Mouse (Mus musculus) lung, postnatal 10 days (tissue): ENCODE data around the gene Tra2a.
"Not testable (repeated sequence)": the region's sequence is repeated elsewhere in the genome, so short reads cannot be mapped to it uniquely, and the experiment has no call there.

Experiments used
- DNase-seq: peaks from one replicate; pipeline ENCODE4 v3.0.0; 2021

Tra2a gene

DNA sequence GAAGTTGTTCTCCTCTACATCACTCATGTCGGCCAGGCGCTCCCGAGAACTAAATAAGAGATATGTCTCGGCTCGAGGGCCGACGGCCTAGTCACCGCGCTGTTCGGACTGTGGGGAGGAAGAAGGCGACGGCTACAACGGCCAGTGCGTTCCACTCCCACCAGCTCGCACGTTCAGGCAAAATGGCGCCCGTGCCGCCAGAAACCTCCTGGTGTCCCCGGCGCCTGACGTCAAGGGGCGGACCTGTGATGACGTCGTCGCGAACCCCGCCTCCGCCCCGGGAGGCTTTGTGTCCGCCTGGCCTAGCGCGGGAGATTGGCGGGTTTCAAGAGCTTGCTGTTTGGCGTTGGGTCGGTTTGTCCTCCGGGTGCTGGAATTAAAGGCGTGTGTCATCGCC, at the start of gene Tra2a:
Tra2a (minus strand) TSS at position 187 of the 397 bp plus-strand sequence.
- DNase-seq = peak; percentile 98

DNA sequence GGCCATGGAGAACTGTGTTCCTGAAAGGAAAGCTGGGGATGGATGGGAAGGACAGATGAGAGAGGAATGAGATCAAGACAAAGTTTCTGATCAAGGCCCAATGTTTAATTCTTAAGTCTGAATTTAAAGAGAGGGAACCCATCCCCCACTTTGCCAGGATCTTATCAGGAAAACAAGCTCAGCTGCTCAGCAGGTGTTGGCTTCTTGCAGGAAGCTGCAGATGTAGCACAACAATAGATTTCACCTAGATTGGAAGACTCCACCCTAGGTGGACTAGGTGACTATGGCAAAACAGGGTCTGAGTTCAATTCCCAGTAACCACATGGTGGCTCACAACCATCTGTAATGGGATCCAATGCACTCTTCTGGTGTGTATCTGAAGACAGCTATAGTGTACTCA, 34.5 kb upstream of the Tra2a start:
- no peak for DNase-seq

DNA sequence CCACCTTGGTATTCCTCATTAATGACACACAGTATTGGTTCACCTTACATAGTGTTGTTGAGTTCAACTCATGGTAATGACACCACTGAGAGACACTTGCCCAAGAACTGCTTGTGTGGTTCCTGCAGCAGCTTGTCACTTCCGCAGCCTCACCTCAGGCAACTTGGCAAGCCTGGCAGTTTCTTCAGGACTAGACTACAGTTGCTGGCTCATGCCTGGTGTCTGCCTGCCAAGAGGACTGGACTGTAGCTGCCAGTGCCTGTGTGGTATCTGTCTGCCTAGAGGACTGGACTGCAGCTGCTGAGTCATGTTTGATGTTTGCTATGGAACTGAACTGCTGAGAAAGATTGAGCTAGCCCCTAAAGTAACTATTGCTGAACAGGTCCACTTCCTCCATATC, 18.3 kb upstream of the Tra2a start:
- DNase-seq = no peak

DNA sequence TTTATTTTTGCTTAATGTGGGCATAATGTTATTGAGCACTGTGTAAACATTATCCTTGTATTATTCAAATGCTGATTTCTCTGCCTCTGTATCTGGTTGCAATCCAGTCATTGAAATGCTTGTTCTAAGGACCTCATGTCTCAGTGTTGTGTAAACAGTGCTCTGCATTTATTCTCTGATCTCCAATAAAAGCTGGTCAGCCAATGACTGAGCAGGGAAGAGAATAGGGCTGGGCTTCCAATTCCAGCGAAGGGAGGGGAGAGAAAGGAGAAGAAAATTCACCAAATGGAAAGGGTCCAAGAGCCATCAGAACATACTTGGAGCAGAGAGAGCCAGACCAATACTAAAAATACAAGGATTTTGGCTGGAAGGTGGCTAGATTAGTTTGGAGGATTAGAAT, 17.1 kb upstream of the Tra2a start:
- DNase-seq = no peak

DNA sequence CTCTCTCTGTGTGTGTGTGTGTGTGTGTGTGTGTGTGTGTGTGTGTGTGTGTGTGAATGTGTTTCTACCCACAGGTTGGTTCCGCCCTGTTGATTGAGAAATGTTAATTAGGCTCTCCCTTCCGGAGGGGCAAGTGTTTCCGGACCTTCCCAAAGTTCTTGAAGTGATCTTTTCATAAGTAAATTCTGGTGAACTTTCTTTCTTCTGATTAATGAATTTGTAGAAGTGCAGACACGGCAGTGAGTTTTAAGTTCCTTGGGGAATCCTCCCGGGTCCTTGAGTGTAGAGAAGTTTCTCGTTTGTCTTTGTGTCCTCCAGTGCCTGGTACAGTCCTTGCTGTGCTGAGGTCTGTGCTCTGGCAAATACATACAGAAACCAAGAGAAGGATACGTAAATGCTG, 11.5 kb upstream of the Tra2a start:
- no peak for DNase-seq

DNA sequence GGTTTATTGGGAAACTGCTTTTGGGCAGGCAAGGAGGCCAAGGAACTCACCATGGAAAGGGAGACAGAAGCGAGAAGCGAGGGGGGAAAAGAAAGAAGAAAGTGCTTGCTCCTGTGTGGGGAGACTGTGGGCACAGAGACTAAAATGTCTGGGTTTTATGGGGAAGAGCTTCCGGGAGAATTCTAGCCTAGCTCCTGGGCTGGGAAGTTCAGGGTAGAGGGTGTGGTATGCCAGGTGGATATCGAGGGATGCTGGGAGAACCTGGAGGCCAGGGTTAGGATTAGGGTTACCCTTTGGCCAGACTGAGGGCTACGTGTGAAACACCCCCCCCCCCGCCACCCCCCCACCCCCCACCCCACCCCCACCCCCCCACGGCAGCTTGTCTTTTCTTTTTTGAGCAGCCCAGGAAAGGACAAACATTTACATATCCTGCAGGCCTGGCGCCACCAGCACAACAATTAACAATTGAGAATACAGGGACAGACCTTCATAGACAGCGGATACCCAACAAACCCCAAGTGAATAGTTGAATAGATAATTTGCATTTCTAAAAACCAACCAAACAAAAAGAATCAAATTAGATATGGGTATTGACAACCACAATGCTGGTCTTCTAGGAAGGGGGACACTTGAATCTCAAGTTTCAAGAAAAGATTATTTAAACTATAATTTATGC, 10.7 kb upstream of the Tra2a start:
- no peak for DNase-seq

DNA sequence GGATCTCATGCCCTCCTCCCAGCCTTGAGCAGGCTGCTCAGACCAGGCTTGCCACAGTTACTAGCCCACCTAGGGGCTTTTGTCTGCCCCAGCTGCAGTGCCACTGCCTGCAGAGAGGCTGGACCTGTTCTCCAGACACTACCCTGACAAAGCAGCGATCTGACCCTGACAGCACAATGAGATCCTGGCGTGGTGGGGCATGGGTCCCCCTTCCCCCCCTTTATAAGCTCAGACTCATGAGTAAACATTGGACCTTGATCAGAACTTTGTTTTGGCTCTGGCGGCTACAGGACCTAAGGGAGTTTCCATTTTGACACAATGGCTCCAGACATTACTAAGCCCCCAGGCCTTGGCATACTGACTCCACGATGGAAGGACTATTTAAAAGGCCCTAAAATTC, 10.1 kb upstream of the Tra2a start:
- no peak for DNase-seq

DNA sequence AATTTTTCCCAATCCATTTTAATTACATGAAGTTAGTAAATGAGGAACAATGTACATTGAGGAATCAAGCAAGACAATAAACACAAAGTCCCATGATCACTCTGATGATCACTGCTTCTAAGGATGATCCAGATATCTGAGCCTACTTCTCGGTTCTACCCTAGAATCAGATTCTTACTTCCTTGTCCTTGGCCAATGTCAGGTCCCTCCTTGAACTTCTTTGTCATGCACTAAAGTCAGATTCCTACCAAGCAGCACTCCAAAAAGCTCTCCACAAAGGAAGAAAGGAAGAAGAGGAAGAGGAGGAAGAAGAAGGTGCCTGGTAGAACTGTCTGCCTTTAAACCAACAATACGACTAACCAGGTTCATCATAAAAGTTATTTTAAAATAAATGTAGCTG, 9.0 kb upstream of the Tra2a start:
- no peak for DNase-seq

DNA sequence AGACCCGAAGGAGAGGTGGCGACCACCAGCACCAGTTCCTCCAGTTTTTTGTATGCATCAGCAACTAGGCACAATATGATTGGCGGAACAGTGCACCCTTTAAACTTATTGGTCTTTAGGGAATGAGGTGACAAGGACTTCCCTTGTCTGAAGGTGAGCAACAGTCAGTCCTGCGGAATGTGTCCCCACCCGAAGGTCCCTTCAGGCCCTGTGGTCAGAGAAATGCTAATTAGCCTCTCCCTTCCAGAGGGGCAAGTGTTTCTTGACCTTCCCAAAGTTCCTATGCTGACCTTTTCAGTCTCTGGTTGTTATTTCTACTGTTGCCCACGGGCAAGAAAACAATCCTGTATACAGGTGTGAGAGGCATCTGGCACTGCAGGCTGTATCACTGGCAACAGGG, 8.0 kb upstream of the Tra2a start:
- no peak for DNase-seq

DNA sequence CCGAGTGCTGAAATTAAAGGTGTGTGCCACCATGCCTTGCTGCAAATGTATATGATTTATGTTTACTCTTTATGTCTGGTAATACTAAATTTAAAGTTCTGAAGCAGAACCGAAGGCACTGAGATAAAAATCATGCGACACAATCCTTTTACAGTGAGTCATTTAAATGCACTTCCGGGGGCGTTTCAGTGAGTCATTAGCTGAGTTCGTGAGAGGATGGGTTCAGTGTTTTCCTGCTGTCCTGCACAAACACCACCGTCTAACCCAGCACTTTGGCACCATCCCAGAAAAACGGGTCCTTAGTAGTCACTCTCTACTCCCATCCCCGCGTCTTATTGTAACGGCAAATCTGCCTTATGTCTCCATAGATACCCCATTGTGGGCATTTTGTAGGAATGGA, 6.1 kb upstream of the Tra2a start:
- DNase-seq = no peak

DNA sequence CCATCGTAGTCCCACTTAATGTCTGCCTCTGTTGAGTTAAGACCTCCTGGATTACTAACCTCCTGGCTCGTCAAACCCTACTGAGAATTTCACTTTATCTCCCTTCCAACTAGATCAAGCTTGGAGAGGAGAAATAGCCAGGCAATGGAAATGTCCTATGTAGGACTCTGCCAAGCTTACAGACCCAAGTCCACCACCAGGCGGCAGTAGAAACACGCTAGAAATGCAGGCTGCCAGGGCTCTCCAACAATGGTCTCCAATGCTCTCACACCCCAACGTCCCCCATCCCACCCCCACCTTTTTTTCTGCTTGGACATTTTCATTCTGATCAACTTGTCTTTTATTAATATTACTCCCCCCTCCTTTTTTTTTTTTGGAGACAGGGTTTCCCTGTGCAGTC, 5.4 kb upstream of the Tra2a start:
- DNase-seq = peak; percentile 88

DNA sequence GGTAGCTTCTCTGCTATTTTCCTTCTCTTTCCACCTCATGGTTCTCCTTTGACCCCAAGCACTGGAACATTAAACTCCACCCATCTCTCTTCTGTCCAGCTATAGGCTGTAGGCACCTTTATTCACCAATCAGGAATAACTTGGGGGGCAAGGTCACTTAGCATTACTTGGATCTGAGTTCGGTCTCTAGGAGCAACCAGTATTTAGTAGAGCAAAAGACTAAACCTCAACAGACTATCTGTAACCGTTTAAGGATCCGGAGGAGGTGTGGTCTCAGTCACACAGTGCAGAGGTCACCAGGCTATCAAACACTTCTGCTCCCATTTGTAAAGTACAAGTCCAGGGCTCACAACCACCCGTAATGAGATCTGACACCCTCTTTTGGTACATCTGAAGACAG, 3.9 kb upstream of the Tra2a start:
- DNase-seq = no peak

DNA sequence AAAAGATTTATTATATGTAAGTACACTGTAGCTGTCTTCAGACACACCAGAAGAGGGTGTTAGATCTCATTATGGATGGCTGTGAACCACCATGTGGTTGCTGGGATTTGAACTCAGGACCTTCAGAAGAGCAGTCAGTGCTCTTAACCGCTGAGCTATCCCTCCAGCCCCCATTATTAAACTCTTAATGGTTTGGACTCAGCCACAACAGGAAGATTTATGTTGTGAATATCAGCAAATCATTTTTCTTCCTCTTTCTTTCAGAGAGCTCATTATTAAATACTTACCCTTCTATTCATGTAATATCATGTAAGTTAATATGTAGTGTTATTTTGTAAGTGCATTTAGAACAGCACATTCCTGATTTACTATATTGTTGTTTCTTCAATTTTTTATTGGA, 1.4 kb upstream of the Tra2a start:
- not testable (repeated sequence) for DNase-seq

DNA sequence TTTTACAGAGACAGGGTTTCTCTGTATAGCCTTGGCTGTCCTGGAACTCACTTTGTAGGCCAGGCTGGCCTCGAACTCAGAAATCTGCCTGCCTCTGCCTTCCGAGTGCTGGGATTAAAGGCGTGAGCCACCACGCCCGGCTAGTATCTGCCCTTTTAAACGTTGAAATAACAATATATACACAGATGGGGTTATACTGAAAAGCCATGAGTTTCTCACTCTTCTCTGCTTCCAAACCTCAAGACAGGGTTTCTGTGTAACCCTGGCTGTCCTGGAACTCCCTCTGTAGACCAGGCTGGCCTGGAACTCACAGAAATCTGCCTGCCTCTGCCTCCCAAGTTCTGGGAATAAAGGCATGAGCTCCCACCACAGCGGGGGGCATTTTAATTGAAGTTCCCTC, 613 bp upstream of the Tra2a start:
- not testable (repeated sequence) for DNase-seq

DNA sequence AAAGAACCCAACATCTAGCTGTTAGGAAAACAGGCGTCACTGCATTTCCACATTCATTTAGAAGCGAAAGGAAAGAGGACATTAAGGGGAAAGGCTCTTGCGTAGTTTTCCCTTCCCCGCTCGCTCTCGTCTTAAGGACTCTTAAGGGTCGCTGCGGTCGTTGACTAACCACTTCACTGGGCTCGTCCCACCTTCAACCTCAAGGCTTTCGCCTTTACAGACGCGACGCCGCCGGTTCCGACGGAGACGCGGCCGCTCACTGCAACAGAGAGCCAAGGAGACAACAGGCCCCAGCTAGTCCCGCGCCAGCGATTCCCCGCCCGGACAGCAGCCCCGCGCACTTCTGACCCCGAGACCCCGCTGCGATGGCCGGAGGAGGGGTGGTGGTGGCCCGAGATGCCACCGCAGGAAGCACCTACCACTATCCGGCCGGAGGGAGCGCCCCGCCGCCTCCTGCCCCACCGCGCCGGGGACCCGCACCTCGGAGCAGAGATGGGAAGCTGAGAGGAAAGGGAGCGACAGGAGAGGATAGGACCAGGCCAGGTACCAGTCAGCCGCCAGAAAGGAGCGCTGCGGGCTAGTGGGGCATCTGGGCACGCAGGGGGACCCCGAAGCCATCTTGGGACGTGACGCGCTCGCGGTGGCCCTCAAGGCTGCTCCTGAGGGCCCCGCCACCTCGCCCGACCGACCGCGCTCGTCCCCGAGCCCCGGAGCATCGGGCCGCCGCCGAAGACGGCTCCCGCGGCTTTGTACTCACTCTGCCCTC, 569 bp downstream of the Tra2a start:
- DNase-seq = peak; percentile 73

DNA sequence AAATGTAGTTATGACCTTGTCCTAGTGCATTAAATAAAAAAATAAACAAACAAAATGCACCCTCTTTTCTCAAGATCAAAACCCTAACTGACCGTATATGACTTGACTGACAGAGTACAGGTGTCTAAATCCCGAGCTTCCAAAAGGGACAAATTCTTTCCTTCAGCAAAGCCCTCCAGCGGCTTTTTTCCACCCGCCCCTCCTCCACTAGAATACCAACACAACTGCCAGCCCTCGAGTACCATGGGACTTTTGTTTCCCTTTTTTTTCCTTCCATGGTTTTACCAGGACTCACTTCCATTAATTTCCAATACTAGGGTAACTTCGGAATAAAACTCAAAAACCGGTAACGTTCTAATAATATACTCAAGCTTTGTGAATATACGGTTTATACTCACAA, 1.4 kb downstream of the Tra2a start:
- peak; percentile 32 for DNase-seq

DNA sequence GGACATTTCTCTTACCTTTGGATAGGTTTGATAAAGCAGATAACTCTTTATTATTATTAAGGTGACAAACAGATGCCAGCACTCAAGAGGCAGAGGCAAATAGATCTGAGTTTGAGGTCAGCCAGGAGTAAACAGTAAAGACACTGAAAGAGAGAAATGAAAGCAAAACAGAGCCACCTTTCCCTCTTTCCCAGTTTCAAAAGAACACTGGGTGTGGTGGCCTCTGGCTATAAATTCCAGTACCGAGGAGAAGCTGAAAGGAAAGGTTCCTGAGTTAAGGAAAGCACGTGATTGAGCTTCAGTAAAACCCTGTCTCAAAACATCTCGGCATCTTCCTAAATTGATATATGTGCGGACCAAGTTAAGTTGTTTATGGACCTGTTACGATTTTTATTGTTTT, 4.1 kb downstream of the Tra2a start:
- DNase-seq = no peak

DNA sequence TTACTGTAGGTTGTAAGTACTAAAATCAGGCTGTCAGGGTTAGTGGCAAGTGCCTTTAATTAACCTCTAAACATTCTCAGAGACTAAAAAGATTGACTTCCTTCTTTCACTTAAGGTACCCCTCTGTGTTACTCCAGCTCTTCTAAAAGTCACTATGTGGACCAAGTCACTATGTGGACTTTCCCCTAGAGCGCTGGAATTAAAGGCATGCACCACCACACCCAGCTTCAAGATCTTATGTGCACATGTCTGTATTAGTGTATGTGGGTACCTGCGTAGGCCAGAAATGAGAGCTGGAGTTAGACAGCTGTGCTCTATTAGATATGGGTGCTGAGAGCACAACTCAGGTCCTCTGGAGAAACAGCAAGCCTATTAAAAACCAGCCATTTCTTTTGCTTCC, 6.0 kb downstream of the Tra2a start:
- DNase-seq = no peak

DNA sequence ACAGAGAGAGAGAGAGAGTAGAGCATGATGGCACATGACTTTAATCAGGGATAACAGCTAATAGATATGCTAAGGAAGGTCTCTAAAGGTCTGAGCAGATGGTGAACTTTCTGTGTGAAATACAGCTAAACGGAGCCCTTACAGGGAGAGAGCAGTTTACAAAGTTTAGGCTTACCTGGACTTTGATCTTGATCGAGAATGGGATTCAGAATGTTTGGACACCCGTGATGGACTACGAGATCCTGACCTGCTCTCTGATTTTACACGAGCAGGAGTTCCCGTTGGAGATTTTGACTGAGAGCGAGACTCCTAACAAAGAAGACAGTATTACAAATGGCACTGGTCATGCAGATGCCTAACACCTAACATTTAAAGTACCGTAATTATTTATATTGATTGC, 11.6 kb downstream of the Tra2a start:
- no peak for DNase-seq

DNA sequence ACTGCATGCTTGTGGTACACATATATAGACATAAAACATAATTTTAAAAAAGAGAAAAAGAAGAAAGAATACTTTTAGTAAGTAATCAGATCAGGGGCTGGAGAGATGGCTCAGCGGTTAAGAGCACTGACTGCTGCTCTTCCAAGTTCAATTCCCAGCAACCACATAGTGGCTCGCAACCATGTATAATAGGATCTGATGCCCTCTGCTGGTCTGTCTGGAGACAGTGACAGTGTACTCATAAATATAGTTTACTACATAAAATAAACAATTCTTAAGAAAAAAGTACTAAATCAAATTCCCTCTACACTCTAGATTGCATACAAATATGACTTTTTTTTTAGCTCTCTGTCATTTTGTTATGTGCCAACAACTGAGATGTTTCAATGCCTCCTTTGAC, 12.6 kb downstream of the Tra2a start:
- DNase-seq = no peak

DNA sequence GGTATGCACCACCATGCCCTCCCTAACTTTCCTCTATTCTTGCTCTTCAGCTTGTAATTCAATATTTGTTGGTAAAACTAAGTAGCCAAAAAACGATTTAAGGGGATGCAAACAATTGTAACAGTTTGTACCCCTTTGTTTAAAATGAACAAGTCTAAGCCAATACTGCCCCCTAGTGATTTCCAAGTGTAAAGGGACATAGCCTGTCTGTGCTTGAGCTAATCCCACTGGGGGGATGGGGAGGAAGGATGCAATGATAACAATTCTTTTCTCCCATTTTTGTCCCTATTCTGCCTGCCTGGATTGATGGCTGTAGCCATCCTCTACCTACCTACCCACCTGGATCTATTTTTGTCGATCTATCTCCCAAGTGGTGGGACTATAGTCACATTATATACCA, 16.6 kb downstream of the Tra2a start:
- peak; percentile 34 for DNase-seq

DNA sequence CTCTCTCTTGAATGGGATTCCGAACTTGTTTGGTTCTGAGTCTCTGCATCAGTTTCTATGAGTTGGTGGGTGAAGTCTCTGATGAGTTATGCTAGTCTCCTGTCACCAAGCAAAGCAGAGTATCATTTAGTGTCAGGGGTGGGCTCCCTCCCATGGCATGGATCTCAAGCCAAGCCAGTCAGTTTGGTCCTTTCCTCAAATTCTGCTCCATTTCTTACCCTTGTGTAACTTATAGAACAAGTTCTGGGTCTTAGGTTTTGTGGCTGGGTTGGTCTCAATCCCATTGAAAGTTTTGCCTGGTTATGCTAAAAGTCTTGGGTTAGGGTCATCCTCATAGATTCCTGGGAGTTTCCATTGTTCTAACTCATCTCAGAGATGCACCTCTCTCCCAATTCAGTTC, 21.5 kb downstream of the Tra2a start:
- DNase-seq = no peak

DNA sequence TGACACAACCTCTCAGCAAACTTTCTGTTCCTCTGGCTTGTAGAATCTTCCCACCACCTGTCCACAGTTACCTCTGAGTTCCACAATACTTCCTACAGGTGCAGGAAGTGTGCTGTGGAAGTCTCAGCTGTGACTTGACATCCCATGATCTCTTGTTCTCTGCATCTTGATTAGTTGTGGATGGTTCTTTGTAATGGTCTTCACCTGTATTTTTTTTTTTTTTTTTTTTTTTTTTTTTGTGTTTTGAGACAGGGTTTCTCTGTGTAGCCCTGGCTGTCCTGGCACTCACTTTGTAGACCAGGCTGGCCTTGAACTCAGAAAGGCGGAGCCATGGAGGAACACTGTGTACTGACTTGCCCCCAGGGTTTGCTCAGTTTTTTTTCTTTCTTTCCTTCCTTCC, 22.3 kb downstream of the Tra2a start:
- no peak for DNase-seq

DNA sequence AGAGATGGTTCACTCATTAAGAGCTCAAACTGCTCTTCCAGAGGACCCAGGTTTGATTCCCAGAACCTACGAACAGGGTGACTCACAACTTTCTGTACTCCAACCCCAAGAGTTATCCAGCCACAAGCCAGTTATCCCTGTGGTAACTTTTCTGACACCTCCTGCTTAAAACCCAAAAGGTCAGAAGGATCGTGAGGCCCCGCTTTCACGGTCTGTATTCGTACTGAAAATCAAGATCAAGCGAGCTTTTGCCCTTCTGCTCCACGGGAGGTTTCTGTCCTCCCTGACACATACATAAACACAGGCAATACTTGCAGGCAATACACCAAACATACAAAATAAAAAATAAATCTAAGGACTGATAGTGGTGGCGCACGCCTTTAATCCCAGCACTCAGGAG, 27.5 kb downstream of the Tra2a start:
- DNase-seq = peak; percentile 100

DNA sequence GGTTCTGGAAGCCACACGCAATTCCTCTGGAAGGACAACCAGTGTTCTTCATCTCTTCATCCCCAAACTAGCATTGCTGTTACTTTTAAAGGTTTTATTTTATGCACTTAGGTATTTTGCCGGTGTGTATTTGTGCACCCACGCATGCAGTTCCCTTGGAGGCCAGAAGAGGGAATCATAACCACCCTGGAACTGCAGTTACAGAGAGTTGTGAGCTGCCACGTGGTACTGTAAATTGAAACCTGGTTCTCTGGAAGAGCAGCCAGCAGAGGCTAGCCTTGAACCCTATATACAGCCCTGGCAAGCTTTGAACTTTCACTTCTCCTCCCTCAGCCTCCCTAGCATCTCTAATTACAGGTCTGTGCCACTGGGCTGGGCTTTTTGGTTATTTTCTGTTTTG, 30.5 kb downstream of the Tra2a start:
- peak; percentile 26 for DNase-seq
